Mouse (Mus musculus): ENCODE data around the gene Babam2. TPM values are rescaled to one million over a fixed set of nuclear protein-coding genes. Genes with fewer than 3 reads are reported as not detected.

Gene Babam2
- polyA plus RNA-seq (2016; fragmentation: Nextera tagmentation; extraction: Ambion mirVana): 45.6 and 49.4 TPM in 2 replicates

GRCm38 (mm10) chr5:31697644-31698296 lies at the start of gene Babam2:
Gene Babam2, plus strand, starts transcription at chr5:31697684.
- under 1% methylated on average over 70 of the region's 71 CpGs for WGBS

GRCm38 (mm10) chr5:31650518-31651288 lies 46.8 kb upstream of the Babam2 start:
- WGBS: 81% methylated on average over 2 of the region's 2 CpGs
- no peaks in the 10 kb centered on the region for H3K36me3 ChIP-seq
- H3K9me3 ChIP-seq (replicated peaks): peaks cover 7% of the 10 kb centered on the region
- H3K4me3 ChIP-seq: no peak overlapping the region
- H3K27me3 ChIP-seq (replicated peaks): no peaks in the 10 kb centered on the region
- ATAC-seq (ENCODE audit: insufficient number of reproducible peaks, low FRiP score): no peak
- H3K4me2 ChIP-seq: no peak overlapping the region
- H3K27ac ChIP-seq (ENCODE audit: poor library complexity, severe bottlenecking): no peak overlapping the region
- H3K9ac ChIP-seq: no peak overlapping the region
- H3K4me1 ChIP-seq (replicated peaks): peaks cover 4% of the 10 kb centered on the region; the same call in 1 of the 2 replicates

More at GRCm38 (mm10) chr5:31697644-31698296, at the start of gene Babam2:
- Histone ChIP-seq H3K27ac (ENCODE audit: poor library complexity, severe bottlenecking) (peak within 1 kb of the TSS; percentile 93), H3K4me3 (peak within 1 kb of the TSS; percentile 90), H3K36me3 (peaks cover 9% of the 10 kb centered on the region; the same call in 1 of the 2 replicates), H3K9me3 (replicated peaks) (no peaks in the 10 kb centered on the region), H3K4me1 (replicated peaks) (peaks cover 4% of the 10 kb centered on the region; the same call in 1 of the 2 replicates), H3K4me2 (peak within 1 kb of the TSS; percentile 85), H3K9ac (peak within 1 kb of the TSS; percentile 89), H3K27me3 (replicated peaks) (no peaks in the 10 kb centered on the region)
- peak; percentile 96 for ATAC-seq (ENCODE audit: insufficient number of reproducible peaks, low FRiP score)

GRCm38 (mm10) chr5:31655688-31656190 lies 41.7 kb upstream of the Babam2 start:
- no peak for ATAC-seq (ENCODE audit: insufficient number of reproducible peaks, low FRiP score)
- Histone ChIP-seq H3K9ac (no peak overlapping the region), H3K4me1 (replicated peaks) (no peaks in the 10 kb centered on the region), H3K9me3 (replicated peaks) (peaks cover 7% of the 10 kb centered on the region), H3K4me2 (no peak overlapping the region), H3K27ac (ENCODE audit: poor library complexity, severe bottlenecking) (no peak overlapping the region), H3K36me3 (no peaks in the 10 kb centered on the region), H3K4me3 (no peak overlapping the region), H3K27me3 (replicated peaks) (no peaks in the 10 kb centered on the region)
- 71% methylated on average over 1 of the region's 1 CpGs for WGBS

GRCm38 (mm10) chr5:31666176-31666575 lies 31.3 kb upstream of the Babam2 start:
- H3K4me2 ChIP-seq: no peak overlapping the region
- H3K36me3 ChIP-seq: no peaks in the 10 kb centered on the region
- H3K27ac ChIP-seq (ENCODE audit: poor library complexity, severe bottlenecking): no peak overlapping the region
- H3K27me3 ChIP-seq (replicated peaks): no peaks in the 10 kb centered on the region
- no peak overlapping the region for H3K4me3 ChIP-seq
- no peak for ATAC-seq (ENCODE audit: insufficient number of reproducible peaks, low FRiP score)
- H3K9me3 ChIP-seq (replicated peaks): no peaks in the 10 kb centered on the region
- 21% methylated on average over 1 of the region's 1 CpGs for WGBS
- peaks cover 9% of the 10 kb centered on the region for H3K4me1 ChIP-seq (replicated peaks)
- no peak overlapping the region for H3K9ac ChIP-seq

GRCm38 (mm10) chr5:31668325-31668968 lies 29.0 kb upstream of the Babam2 start:
- H3K4me2 ChIP-seq: no peak overlapping the region
- no peak for ATAC-seq (ENCODE audit: insufficient number of reproducible peaks, low FRiP score)
- peaks cover 10% of the 10 kb centered on the region for H3K4me1 ChIP-seq (replicated peaks)
- no peaks in the 10 kb centered on the region for H3K27me3 ChIP-seq (replicated peaks)
- no peak overlapping the region for H3K4me3 ChIP-seq
- WGBS: 86% methylated on average over 13 of the region's 13 CpGs
- no peak overlapping the region for H3K27ac ChIP-seq (ENCODE audit: poor library complexity, severe bottlenecking)
- no peak overlapping the region for H3K9ac ChIP-seq
- no peaks in the 10 kb centered on the region for H3K36me3 ChIP-seq
- no peaks in the 10 kb centered on the region for H3K9me3 ChIP-seq (replicated peaks)

GRCm38 (mm10) chr5:31669984-31670383 lies 27.5 kb upstream of the Babam2 start:
- Histone ChIP-seq H3K9ac (no peak overlapping the region; the same call in 1 of the 2 replicates), H3K27me3 (replicated peaks) (no peaks in the 10 kb centered on the region), H3K4me3 (no peak overlapping the region), H3K27ac (ENCODE audit: poor library complexity, severe bottlenecking) (no peak overlapping the region), H3K9me3 (replicated peaks) (no peaks in the 10 kb centered on the region), H3K4me2 (no peak overlapping the region), H3K4me1 (replicated peaks) (peaks cover 15% of the 10 kb centered on the region), H3K36me3 (no peaks in the 10 kb centered on the region)
- ATAC-seq (ENCODE audit: insufficient number of reproducible peaks, low FRiP score): no peak
- 60% methylated on average over 5 of the region's 5 CpGs for WGBS

- peaks cover 15% of the 10 kb centered on the region for H3K4me1 ChIP-seq (replicated peaks)
- 66% methylated on average over 2 of the region's 2 CpGs for WGBS
- H3K9ac ChIP-seq: no peak overlapping the region
- H3K4me3 ChIP-seq: no peak overlapping the region
- no peak overlapping the region for H3K27ac ChIP-seq (ENCODE audit: poor library complexity, severe bottlenecking)
- H3K9me3 ChIP-seq (replicated peaks): no peaks in the 10 kb centered on the region
- no peak overlapping the region for H3K4me2 ChIP-seq
- no peaks in the 10 kb centered on the region for H3K27me3 ChIP-seq (replicated peaks)
- no peaks in the 10 kb centered on the region for H3K36me3 ChIP-seq
- no peak for ATAC-seq (ENCODE audit: insufficient number of reproducible peaks, low FRiP score)
These were observed 26.3 kb upstream of the Babam2 start for GRCm38 (mm10) chr5:31671137-31671536.

GRCm38 (mm10) chr5:31673431-31673830 lies 24.1 kb upstream of the Babam2 start:
- no peak for ATAC-seq (ENCODE audit: insufficient number of reproducible peaks, low FRiP score)
- 69% methylated on average over 2 of the region's 2 CpGs for WGBS
- no peak overlapping the region for H3K27ac ChIP-seq (ENCODE audit: poor library complexity, severe bottlenecking)
- no peaks in the 10 kb centered on the region for H3K36me3 ChIP-seq
- H3K4me1 ChIP-seq (replicated peaks): peaks cover 15% of the 10 kb centered on the region
- H3K9ac ChIP-seq: 0 out of 2 replicates have a peak overlapping the region, but pooled peaks have one; percentile 32
- H3K27me3 ChIP-seq (replicated peaks): no peaks in the 10 kb centered on the region
- no peak overlapping the region for H3K4me3 ChIP-seq
- H3K9me3 ChIP-seq (replicated peaks): no peaks in the 10 kb centered on the region
- H3K4me2 ChIP-seq: no peak overlapping the region

- no peak for ATAC-seq (ENCODE audit: insufficient number of reproducible peaks, low FRiP score)
- 62% methylated on average over 1 of the region's 1 CpGs for WGBS
These were observed 19.5 kb upstream of the Babam2 start for GRCm38 (mm10) chr5:31678000-31678399.

GRCm38 (mm10) chr5:31680183-31680582 lies 17.3 kb upstream of the Babam2 start:
- Histone ChIP-seq H3K4me3 (no peak overlapping the region), H3K27ac (ENCODE audit: poor library complexity, severe bottlenecking) (no peak overlapping the region), H3K36me3 (no peaks in the 10 kb centered on the region), H3K9me3 (replicated peaks) (no peaks in the 10 kb centered on the region), H3K4me2 (no peak overlapping the region), H3K27me3 (replicated peaks) (no peaks in the 10 kb centered on the region), H3K4me1 (replicated peaks) (0 out of 2 replicates have a peak, but pooled peaks cover 3% of the 10 kb centered on the region), H3K9ac (no peak overlapping the region)
- 84% methylated on average over 4 of the region's 4 CpGs for WGBS
- ATAC-seq (ENCODE audit: insufficient number of reproducible peaks, low FRiP score): no peak

More at GRCm38 (mm10) chr5:31678000-31678399, 19.5 kb upstream of the Babam2 start:
- no peak overlapping the region for H3K4me3 ChIP-seq
- H3K27ac ChIP-seq (ENCODE audit: poor library complexity, severe bottlenecking): no peak overlapping the region
- no peaks in the 10 kb centered on the region for H3K9me3 ChIP-seq (replicated peaks)
- no peaks in the 10 kb centered on the region for H3K27me3 ChIP-seq (replicated peaks)
- no peak overlapping the region for H3K9ac ChIP-seq
- H3K4me2 ChIP-seq: no peak overlapping the region
- H3K4me1 ChIP-seq (replicated peaks): peaks cover 6% of the 10 kb centered on the region
- H3K36me3 ChIP-seq: no peaks in the 10 kb centered on the region

GRCm38 (mm10) chr5:31682305-31682704 lies 15.2 kb upstream of the Babam2 start:
- H3K27me3 ChIP-seq (replicated peaks): no peaks in the 10 kb centered on the region
- ATAC-seq (ENCODE audit: insufficient number of reproducible peaks, low FRiP score): no peak
- no peaks in the 10 kb centered on the region for H3K36me3 ChIP-seq
- 85% methylated on average over 1 of the region's 1 CpGs for WGBS
- H3K9ac ChIP-seq: no peak overlapping the region
- H3K27ac ChIP-seq (ENCODE audit: poor library complexity, severe bottlenecking): no peak overlapping the region
- H3K4me1 ChIP-seq (replicated peaks): peaks cover 6% of the 10 kb centered on the region
- H3K4me3 ChIP-seq: no peak overlapping the region
- no peak overlapping the region for H3K4me2 ChIP-seq
- no peaks in the 10 kb centered on the region for H3K9me3 ChIP-seq (replicated peaks)

Measured in heart, embryonic 12.5 days (tissue).